Mouse (Mus musculus) Muller cell, postnatal 12 days (primary cell): ENCODE data around the gene 1700069L16Rik.

Source experiments
- DNase-seq: peaks from one replicate; pipeline ENCODE4 v3.0.0-alpha.2; 2015; ENCODE audit errors: inconsistent ontology term

Gene 1700069L16Rik

DNA sequence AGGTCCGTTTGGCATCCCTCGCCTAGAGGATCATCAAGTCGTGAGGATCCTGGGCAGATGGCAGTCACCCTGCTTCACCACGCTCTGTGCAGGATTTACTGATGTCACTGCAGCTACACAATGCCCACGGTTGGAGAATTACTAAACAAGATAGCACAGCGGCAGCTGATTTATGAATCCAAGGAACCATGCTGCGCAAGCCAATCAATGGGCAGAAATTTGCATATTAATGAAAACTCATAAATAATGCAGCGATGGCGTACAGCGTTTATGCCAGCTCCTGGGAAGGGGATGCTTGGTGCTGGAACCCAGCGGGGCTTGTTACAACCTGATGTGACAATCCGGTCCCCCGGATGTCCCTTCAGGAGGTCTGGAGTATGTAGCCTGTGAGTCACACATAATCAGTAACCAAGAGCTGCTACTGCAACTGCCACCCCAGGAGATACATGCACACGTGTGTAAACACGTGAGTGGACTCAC is 34.5 kb downstream of the 1700069L16Rik start:
- no peak for DNase-seq

DNA sequence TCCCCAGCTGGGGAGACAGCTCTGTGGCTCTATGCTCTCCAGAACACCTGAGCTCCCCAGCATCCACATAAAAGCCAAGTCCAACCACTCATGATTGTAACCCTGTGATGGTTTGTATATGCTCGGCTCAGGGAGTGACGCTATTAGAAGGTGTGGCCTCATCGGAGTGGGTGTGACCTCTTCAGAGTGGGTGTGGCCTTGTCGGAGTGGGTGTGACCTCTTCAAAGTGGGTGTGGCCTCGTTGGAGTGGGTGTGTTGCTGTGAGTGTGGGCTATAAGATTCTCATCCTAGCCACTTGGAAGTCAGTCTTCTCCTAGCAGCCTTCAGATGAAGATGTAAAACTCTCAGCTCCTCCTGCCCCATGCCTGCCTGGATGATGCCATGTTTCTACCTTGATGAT is 37.1 kb downstream of the 1700069L16Rik start:
- DNase-seq, result no peak

DNA sequence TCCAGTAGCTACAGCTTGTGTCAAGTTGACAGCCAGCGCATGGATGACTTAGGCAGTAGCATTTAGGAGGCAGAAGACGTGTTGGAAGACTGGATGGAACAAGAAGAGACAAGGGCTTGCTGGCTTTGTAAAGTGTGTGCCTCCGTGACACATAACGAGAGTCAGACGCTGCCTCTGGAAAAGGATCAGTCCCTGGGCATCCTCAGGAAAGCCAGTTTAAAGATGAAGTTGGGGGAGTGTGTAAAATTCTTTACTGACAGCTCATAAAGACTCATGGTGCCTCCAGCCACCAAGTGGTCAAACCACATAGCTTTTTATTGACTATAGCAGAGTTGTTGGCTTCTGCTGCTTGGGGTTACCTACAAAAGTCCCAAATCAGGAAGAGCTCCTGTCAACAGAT is 39.1 kb downstream of the 1700069L16Rik start:
- DNase-seq, result peak; percentile 17

DNA sequence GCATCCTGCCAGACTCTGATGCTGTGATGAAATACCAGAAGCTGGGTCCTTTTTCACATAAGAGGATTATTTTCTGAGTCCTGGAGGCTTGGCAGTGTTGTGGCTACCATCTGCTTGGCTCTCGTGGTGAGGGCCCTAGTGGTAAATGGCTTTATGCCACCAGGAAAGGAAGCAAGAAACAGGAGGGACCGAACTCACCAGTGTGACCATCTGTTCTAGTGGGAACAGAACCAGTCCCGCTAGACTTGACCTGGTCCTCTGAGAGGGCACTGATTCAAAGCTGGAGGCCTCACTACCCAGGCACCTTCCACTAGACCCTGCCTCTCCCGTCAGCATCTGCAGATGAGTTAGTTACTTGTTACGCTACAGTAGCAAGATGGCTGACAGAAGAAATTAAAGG is 41.3 kb downstream of the 1700069L16Rik start:
- no peak for DNase-seq

DNA sequence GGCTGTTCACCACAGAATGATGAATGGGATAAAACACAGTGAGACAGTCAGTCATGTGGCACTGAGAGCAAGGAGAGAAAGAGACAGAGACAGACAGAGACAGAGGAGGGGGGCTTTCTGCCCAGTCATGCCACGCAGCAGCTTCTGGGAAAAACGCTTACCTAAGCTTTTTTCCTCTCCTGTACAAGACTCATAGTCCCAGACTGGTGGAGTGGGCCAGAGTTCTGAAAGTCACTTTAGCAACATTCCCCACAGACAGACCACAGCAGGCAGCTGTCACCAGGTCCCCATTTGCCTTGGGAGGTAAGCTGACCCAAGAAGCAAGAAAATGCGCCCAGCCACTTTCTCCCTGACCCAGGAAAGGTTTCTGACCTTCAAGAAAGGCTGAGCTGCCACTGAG is 42.1 kb downstream of the 1700069L16Rik start:
- no peak for DNase-seq

DNA sequence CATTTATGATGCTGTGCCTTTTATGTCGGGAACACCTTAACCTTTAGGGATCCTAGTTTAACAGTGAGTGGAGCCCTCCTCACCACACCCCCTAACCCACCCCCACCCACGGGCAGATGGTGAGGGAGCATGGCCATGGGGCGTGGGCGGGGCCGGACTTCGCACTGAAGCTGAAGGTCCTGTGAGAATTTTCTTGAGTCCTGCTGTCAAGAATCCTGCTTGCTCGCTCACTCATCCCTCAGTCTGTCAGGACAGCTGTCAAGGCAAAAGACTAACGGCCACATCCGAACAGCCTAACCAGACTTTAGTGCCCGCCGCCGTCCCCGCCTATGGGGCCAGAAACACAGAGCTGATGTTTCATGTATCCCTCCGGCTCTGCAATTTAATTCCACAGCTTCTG is 43.4 kb downstream of the 1700069L16Rik start:
- DNase-seq, result no peak

DNA sequence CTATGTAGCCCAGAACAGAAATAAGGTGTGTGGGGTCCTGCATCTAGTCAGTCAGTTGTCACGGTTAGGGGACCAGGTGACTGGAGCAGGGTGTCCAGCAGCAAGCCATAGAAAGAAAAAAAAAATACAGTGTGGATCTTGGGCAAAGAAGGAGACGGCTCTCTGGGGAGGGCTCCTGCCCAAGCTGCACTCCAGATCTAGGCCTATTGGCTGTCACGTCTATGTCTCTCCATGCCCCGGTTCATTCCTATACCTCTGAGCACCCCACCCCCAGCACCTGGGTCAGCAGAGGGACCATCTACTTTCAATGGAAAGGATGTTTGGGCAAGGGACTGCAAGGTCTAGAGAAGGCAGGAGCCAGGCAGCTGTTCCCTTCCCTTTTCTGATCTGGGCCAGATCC is 45.1 kb downstream of the 1700069L16Rik start:
- DNase-seq, result no peak

DNA sequence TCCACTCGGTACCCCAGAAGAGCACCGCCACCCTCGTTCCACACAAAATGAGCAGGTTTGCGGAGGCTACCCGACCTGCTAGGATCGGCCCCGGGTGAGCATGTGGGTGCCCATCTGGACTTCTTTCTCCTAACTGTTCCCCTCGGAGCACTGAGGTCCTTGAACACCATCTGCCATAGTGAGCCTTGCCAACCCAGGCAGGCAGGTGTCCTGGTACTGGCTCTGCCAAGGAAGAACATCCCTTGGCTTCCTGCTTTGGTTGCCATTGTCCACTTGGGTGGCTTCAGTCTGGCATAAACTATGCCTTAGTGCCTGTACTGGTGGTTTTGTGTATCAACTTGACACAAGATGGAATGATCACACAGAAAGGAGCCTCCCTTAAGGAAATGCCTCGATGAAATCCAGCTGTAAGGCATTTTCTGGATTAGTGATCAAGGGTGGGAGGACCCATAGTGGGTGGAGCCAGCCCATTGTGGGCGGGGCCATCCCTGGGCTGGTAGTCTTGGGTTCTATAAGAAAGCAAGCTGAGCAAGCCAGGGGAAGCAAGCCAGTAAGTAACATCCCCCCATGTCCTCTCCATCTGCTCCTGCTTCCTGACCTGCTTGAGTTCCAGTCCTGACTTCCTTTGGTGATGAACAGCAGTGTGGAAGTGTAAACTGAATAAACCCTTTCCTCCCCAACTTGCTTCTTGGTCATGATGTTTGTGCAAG is 45.7 kb downstream of the 1700069L16Rik start:
- DNase-seq, result no peak

DNA sequence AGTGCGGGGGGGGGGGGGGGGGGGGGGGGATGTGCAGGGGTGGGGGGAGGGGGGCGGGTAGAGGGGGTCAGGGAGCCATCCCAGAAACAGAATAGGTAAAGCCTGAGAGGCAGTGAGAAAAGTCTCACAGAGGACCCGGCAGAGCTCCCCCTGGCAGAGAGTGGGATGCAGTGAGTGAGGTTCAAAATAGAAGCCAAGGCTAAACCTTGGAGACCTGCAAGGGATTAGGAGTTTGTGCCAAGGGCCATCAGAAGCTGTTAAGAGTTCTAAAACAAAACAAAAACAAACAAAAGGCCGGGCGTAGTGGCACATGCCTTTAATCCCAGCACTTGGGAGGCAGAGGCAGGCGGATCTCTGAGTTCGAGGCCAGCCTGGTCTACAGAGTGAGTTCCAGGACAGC is 47.0 kb downstream of the 1700069L16Rik start:
- DNase-seq, result no peak

DNA sequence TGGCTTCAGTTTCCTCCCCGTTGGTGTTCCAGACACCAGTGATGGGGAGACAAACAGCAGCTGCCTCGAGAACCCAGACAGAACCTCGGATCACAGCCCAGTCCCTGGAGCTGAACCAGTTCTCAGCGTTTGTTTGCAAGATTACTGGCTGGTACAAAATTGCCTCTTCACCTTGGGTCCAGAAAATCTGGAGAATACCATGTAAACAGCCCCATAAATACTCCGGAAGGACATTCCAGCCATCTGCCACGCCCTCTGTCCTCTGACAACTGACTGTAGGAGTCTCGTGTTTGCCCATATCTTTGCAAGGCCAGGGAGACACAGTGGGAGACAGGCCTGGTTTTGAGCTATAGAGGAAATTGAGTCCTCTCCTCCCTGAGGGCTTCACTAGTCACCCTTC is 49.7 kb downstream of the 1700069L16Rik start:
- DNase-seq, result no peak

DNA sequence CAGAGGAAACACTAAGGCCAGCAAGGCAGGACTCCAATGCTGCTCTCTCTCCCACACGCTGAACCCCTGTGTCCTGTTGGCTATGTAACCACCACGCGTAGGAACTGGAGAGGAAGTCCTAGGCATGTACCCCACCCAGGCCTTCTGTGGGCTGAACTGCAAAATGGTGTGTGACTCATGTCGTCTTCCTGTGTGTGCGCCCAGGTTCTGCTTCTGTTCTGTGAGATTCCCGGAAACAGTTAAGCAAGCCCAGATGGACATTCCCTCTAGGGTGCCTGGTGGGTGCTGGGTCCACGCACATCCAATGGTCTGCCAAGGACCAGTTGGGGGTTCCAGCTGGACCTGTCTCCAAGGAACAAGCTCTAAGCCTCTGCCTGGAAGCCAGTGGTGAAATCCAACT is 52.1 kb downstream of the 1700069L16Rik start:
- DNase-seq, result no peak

DNA sequence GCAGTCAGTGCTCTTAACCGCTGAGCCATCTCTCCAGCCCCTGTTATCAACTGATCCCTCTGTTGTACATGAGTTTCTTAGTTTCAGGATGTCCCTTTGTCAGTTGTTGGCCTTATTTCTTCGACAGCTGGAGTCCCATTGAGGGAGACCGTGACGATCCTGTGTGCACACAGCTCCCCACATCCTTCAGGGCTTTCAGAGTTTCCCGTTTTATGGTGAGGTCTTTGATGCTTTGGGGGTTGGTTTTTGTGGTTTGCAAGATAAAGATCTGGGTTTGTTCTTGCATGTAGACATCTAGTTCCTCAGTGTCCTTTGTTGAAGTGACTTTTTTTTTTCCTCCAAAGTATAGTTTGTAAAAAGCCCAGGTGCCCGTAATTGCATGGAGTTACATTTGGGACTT is 54.0 kb downstream of the 1700069L16Rik start:
- no peak for DNase-seq

DNA sequence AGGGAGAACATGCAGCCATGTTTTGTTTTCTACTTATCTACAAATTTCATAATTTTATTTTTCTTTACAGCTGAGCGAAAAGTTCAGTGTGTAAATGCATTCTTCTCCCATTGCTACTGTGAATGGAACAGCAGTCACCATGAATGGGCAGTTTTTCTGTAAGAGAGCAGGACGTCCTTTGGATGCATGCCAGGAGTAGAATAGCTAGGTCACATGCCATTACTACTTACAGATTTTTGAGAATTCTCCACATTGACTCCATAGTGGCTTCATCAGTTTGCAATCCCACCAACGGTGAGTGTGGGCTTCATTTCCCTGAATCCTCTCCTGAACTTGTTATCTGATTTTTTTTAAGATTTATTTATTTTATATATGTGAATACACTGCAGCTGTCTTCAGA is 54.5 kb downstream of the 1700069L16Rik start:
- no peak for DNase-seq

DNA sequence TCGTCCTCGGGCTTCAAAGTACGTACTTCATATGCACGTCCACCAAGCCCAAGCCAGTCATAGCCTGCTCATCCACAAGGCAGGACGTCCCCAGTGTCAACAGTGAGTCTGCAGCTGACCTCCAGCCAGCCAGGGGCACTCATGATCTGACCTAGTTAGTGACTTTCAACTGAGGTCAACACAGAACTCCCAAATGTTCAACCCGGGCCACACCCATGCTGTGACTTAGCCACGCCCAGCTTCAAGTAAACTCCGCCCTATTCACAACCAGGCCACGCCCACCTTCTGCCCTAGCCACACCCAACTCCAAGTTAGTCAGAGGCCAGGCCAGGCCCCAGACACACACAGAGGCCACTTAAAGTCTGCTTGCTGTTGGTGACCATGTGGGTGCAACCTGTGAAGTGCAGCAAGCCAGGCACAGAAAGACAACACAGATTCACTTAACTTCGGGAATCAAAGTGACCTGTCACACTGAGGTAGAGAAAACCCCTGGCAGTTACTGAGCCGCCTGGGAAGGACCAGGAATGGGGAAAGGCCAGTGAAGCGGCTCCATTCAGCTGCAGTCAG is 59.9 kb downstream of the 1700069L16Rik start:
- no peak for DNase-seq

DNA sequence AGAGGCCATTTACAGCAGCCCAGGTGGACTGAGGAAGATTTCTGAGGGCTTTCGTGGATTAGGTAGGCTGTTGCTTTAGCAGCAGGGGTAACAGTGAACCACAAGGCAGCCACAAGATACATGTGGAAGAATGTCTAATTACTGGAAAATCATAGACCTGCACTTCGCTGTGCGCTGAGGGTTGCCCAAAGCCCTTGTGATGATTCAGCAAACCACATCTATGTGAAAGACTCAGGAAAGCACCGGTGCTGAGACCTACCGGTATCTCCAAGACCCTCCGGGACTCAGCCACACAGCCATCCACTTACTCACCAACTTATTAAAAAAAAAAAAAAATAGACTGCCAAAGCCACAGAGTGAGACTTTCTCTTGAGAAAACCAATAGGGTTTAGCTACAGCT is 60.4 kb downstream of the 1700069L16Rik start:
- no peak for DNase-seq

DNA sequence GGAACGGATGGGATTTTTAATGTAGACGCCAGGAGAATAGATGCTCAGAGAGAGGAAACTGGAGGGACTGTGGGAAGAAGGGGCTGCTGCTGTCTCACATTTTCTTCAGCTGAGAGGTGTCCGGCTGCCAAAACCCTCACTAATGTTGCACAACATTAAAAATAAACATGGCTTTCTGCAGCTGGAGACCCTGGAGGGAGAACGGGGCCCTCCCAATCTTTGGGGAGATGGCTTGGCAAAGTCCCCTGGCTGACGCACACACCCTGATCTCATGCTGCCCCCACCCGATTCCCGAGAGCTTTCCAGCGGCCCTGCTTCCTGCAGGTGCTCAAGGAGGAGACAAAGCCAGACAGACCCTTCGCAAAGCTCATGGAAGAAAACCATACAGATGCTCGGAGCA is 63.7 kb downstream of the 1700069L16Rik start:
- no peak for DNase-seq

DNA sequence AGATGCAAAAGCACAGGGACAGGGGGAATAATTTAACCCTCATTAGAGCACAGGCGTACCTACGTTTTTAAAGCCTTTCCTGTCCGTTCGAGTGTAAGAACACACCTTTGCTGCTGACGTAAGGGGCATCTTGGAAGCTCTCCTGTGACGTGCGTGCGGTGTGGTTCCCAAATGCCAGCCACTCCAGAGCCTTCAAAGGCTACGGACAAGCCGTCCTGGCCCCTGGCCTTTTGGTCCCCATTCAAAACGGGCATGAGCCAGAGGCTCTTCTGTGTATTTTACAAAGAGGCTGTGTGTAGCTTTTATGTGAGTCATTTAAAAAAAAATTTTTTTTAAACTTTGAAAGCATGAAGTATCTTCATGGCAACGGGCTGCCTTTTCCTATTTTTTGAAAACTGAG is 69.8 kb downstream of the 1700069L16Rik start:
- DNase-seq, result peak; percentile 29

DNA sequence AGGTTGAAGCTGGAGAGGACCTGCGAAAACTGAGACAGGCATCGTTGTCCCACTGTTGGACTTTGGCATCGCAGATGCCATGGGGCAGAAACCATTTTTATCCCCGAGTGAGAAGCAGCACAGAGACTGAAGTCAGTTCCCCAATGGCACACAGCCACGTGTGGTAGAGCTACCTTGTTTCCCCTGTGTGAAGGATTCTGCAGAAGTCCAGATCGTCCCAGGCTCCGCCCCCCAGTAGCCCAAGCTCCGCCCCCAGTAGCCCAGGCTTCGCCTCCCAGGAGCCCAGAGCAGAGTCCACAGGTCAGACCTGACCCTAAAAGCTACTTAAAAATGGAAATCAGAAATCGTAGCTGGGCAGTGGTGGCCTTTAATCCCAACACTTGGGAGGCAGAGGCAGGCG is 70.4 kb downstream of the 1700069L16Rik start:
- no peak for DNase-seq

DNA sequence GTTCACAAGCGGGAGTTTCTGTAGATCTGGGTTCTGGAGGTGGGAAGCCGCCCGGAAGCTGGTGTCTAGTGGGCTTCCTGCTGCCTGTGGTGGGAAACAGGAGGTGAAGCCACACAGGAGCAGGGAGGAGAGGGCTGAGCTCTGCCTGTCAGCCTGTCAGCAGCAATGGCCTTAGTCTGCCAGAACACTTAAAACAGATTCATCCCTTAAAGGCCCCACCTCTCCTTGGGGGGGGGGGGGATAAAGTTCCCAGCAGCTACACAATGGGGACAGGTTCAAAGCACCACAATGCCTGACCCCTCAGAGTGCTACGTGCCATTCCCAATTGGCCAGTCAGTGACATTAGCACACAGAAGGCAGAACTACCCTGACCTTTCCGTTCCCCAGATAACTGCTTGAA is 72.4 kb downstream of the 1700069L16Rik start:
- no peak for DNase-seq

DNA sequence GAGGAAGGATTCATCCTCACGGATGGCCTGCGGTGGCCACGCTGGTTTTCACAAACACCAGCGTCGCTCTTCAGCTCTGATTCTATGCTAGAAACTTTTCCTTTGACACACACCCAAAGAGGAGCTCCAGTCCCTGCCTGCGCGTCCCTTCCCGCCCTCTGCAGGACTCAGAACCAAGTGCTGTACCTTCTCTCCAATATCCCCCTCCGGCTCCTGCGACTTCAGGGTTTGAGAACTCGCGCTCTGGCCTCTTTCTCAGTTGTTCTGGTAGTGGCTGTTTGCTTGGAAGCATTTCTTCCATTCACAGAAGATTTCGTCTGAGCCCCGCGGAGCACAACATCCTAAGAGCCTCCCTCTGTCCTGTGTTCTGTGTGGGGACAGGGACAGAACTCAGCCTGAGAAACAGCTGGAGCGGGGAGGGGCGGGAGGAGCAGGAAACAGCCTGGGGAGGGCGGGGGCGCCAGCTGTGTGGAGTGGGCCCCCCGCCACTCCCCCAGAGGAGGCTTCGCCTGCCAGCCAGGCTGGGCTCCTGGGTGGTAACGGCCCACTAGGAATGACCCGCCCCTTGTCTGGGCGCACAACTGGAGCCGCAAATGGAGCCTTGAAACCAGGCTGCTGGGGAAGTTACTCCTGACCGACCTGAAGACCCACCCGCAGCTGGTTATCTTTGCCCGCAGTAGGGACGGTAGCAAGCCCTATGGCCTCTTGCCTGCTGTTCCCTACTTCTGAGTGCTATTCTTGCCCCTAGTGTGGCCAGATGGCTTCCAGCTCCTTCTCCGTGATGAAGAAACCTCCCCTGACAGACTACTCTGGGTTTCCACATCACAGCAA is 74.3 kb downstream of the 1700069L16Rik start, which contains the start of gene Cmklr1:
TSS of gene Cmklr1 (minus strand) at position 392 of the 831 bp plus-strand sequence.
- no peak for DNase-seq

DNA sequence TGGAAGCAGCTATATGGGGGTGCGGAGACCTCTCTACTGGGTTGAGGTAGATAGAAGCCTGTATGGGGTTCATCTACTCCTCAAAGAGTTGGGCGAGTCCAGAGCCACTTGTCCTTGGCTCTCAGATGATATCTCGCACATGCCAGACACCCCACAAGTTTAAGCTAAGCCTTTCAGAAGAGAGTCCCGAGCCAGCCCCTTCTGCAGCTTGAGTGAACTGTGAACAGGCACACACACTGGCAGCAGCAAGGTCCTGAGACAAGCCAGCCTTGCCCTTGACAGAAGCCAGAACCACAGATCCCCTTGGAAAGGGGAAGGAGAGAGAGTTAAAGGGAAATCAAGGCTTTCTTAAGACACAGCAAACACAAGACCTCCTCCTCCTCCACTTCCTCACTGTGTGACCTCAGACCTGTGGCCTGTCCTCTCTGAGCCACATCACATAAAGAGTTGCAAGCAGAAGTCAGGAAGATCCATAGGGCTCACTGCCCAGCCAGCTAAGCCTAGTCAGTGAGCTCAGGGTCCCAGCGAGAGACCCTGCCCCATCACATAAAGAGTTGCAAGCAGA is 75.8 kb downstream of the 1700069L16Rik start:
- DNase-seq, result no peak

DNA sequence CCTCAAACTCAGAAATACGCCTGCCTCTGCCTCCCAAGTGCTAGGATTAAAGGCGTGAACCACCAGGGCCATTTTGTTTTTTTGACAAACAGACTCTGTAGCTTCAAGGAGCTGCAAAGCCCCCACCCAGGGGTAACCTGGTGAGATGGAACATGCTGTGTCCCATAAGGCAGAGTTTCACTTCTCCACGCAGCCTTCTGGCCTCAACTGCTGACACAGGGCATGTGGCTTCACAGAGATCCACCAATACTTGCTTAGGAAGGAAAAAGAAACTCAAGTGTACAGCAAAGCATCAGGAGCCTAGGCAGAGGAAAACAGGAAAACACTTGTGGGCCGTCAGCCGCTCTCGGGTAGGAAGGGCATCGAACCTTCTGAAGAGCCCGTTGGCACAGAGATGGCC is 77.4 kb downstream of the 1700069L16Rik start:
- no peak for DNase-seq
